ENCODE assay signal across 7 mouse cellular contexts in the genomic region with DNA sequence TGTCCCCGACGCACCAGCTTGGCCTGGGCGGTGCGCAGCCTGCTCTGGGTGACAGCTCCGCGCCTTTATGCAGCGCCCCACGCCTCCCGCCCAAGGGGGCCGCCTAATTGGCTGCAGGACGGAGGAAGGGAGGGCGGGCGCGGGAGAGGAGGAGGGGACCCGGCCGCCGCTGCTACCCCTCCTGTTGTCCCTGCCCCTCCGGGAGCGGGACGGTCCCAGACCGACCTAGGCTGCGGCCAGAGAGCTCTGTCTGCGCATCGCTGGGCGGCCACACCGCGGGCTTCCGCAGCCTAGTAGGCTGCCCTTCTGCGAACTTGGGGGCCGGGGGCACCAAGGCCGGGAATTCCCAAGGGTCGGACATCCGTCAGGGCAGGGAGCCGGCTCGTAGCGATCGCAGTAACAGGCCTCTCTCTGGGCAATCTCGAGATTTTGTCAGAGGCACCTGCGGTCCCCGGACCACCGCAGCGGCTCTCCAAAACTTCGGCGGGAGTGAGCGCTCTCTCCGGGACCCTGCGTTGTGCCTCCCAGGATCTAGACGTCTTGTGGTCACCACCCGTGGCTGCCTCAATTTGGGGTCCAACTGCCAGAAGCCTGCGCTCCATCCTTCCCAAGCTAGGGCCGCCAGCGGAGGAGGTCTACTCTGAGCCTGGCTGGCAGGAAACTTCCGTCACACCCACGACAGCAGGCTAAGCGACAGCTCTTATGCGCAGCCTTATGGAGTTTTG. TPM values are rescaled to one million over a fixed set of nuclear protein-coding genes. Genes with fewer than 3 reads are reported as not detected.
DNase-seq lines count a peak whose midpoint lies in the region; ATAC-seq and TF ChIP-seq lines count a peak whose summit lies in the region.

Aldh1a3 (minus strand) TSS at position 81 of the 725 bp plus-strand sequence.

- no peak for TF ChIP-seq CTCF in olfactory bulb, adult 2 months (IDR thresholded peaks at IDR 0.05; ENCODE audit: insufficient read depth, low read depth, low read length)

- peak; percentile 91 for ATAC-seq in forebrain, embryonic 16.5 days
- ATAC-seq in hindbrain, embryonic 12.5 days (ENCODE audit: low FRiP score), result peak; percentile 78
- ATAC-seq in liver, embryonic 11.5 days (replicated peaks; ENCODE audit: low FRiP score), result peak; percentile 36; the same call in 1 of the 2 replicates
- no peak for ATAC-seq in activated CD4-positive, CD25-positive, alpha-beta regulatory T cell, adult 4 months

- no peak within 1 kb of the TSS for H3K27ac ChIP-seq in forebrain, embryonic 16.5 days (ENCODE audit: low read length)
- H3K27ac ChIP-seq in hindbrain, embryonic 12.5 days, result no peak within 1 kb of the TSS
- no peak within 1 kb of the TSS for H3K27ac ChIP-seq in liver, embryonic 11.5 days (ENCODE audit: low read depth, low read length)
- H3K27ac ChIP-seq in olfactory bulb, adult 2 months (ENCODE audit: insufficient read depth, low read depth, low read length), result no peak within 1 kb of the TSS

- no peak for TF ChIP-seq POLR2A in olfactory bulb, adult 2 months (IDR thresholded peaks at IDR 0.05; ENCODE audit: insufficient read depth, low read depth, low read length)

- under 1% methylated on average over 50 of the region's 56 CpGs for WGBS in forebrain, embryonic 16.5 days
- WGBS in hindbrain, embryonic 12.5 days, result under 1% methylated on average over 56 of the region's 56 CpGs
- WGBS in liver, embryonic 11.5 days, result under 1% methylated on average over 53 of the region's 56 CpGs
- under 1% methylated on average over 55 of the region's 56 CpGs for WGBS in olfactory bulb, adult 2 months

- H3K9me3 ChIP-seq in forebrain, embryonic 16.5 days (ENCODE audit: control insufficient read depth, low read length), result no peaks in the 10 kb centered on the region
- H3K9me3 ChIP-seq in hindbrain, embryonic 12.5 days (replicated peaks), result no peaks in the 10 kb centered on the region
- H3K9me3 ChIP-seq in liver, embryonic 11.5 days (ENCODE audit: control insufficient read depth, low read length), result no peaks in the 10 kb centered on the region

- H3K4me1 ChIP-seq in forebrain, embryonic 16.5 days (replicated peaks; ENCODE audit: control insufficient read depth, insufficient read depth, low read length), result peaks cover 13% of the 10 kb centered on the region
- H3K4me1 ChIP-seq in hindbrain, embryonic 12.5 days, result peaks cover 14% of the 10 kb centered on the region
- peaks cover 6% of the 10 kb centered on the region; the same call in 1 of the 2 replicates for H3K4me1 ChIP-seq in liver, embryonic 11.5 days (replicated peaks; ENCODE audit: control insufficient read depth, insufficient read depth, low read length)
- H3K4me1 ChIP-seq in olfactory bulb, adult 2 months (ENCODE audit: control insufficient read depth, insufficient read depth, low read length), result peaks cover 18% of the 10 kb centered on the region

- peak within 1 kb of the TSS; percentile 47 for H3K9ac ChIP-seq in forebrain, embryonic 16.5 days (replicated peaks; ENCODE audit: low read depth, low read length)
- peak within 1 kb of the TSS; percentile 62 for H3K9ac ChIP-seq in hindbrain, embryonic 12.5 days
- H3K9ac ChIP-seq in liver, embryonic 11.5 days (ENCODE audit: low read depth, low read length), result no peak within 1 kb of the TSS

- H3K4me2 ChIP-seq in forebrain, embryonic 16.5 days (ENCODE audit: low read length), result peak within 1 kb of the TSS; percentile 97
- H3K4me2 ChIP-seq in hindbrain, embryonic 12.5 days (replicated peaks), result peak within 1 kb of the TSS; percentile 92
- peak within 1 kb of the TSS; percentile 73 for H3K4me2 ChIP-seq in liver, embryonic 11.5 days

- H3K27me3 ChIP-seq in forebrain, embryonic 16.5 days (replicated peaks; ENCODE audit: control insufficient read depth, insufficient read depth, low read length), result peaks cover 34% of the 10 kb centered on the region
- peaks cover 72% of the 10 kb centered on the region for H3K27me3 ChIP-seq in hindbrain, embryonic 12.5 days
- H3K27me3 ChIP-seq in liver, embryonic 11.5 days (replicated peaks; ENCODE audit: control insufficient read depth, insufficient read depth, low read length), result peaks cover 62% of the 10 kb centered on the region

- peak; percentile 48 for DNase-seq in MN1 (ENCODE audit: low spot score)
- peak; percentile 71 for DNase-seq in adrenal gland, adult 2 months
- no peak for DNase-seq in liver, embryonic 11.5 days (ENCODE audit: low spot score)

- H3K4me3 ChIP-seq in forebrain, embryonic 16.5 days (replicated peaks; ENCODE audit: low read length), result peak within 1 kb of the TSS; percentile 54
- H3K4me3 ChIP-seq in hindbrain, embryonic 12.5 days, result peak within 1 kb of the TSS; percentile 51
- peak within 1 kb of the TSS; percentile 50 for H3K4me3 ChIP-seq in liver, embryonic 11.5 days (ENCODE audit: low read depth, low read length)
- H3K4me3 ChIP-seq in olfactory bulb, adult 2 months (ENCODE audit: insufficient read depth, low read depth, low read length), result peak within 1 kb of the TSS; percentile 39

- no peaks in the 10 kb centered on the region for H3K36me3 ChIP-seq in forebrain, embryonic 16.5 days (ENCODE audit: control insufficient read depth, insufficient read depth)
- no peaks in the 10 kb centered on the region for H3K36me3 ChIP-seq in hindbrain, embryonic 12.5 days
- H3K36me3 ChIP-seq in liver, embryonic 11.5 days (ENCODE audit: control insufficient read depth, insufficient read depth, low read length), result no peaks in the 10 kb centered on the region

RNA-seq across cellular contexts. Expression of gene Aldh1a3, which starts in this region (rescaled TPM):
- 10 to 100 TPM in 1 of 2 experiments, 1 to 10 TPM in 1; 6.2 to 14.6 TPM for total RNA-seq in adrenal gland, adult 2 months (2021)
- polyA plus RNA-seq in adrenal gland, adult 2 months (2012; rRNA removed), result 3.2 and 4.5 TPM in 2 replicates
- 4.8 and 7.3 TPM in 2 replicates for polyA plus RNA-seq in forebrain, embryonic 16.5 days (2015; fragmentation: Nextera tagmentation; extraction: Ambion mirVana)
- 7.5 and 22.2 TPM in 2 replicates for polyA plus RNA-seq in hindbrain, embryonic 12.5 days (2016; fragmentation: Nextera tagmentation; extraction: Ambion mirVana)
- 2.9 TPM in 2 replicates for polyA plus RNA-seq in liver, embryonic 11.5 days (2014; fragmentation: Nextera tagmentation; extraction: Ambion mirVana)
- polyA plus RNA-seq in olfactory bulb, adult 2 months (2012; ENCODE audit: insufficient read depth, insufficient read length, low replicate concordance, missing spikeins), result not detected in 2 replicates
- polyA plus RNA-seq in activated CD4-positive, CD25-positive, alpha-beta regulatory T cell, adult 4 months (2017; shearing (Covaris generic)), result under 1 TPM in 1 of 2 experiments, not detected in 1; 0.60 TPM
